Mouse (Mus musculus): ENCODE measurements around the gene Olfr159.

Gene Olfr159

GRCm38 (mm10) chr4:43729126-43729525 lies 41.7 kb downstream of the Olfr159 start:
- no peak for DNase-seq

GRCm38 (mm10) chr4:43728576-43728954 lies 42.2 kb downstream of the Olfr159 start:
- no peak for DNase-seq

GRCm38 (mm10) chr4:43727718-43728575 lies 42.9 kb downstream of the Olfr159 start:
- no peak for DNase-seq

- DNase-seq: no peak
Observed at GRCm38 (mm10) chr4:43726995-43727394, 43.8 kb downstream of the Olfr159 start, which contains the start of gene Hrct1. Gene Hrct1, plus strand, starts transcription at chr4:43727188.

GRCm38 (mm10) chr4:43726228-43726993 lies 44.4 kb downstream of the Olfr159 start:
- DNase-seq: no peak

GRCm38 (mm10) chr4:43724764-43725163 lies 46.0 kb downstream of the Olfr159 start:
- peak in 1 of 2 experiments; percentile 20 for DNase-seq

- no peak for DNase-seq
Observed at GRCm38 (mm10) chr4:43722191-43722590, 48.6 kb downstream of the Olfr159 start.

GRCm38 (mm10) chr4:43720491-43721228 lies 50.1 kb downstream of the Olfr159 start:
- DNase-seq: no peak
